Mouse (Mus musculus) CH12.LX (cell line): Measurements from ENCODE around the gene Jph2. TPM values are rescaled to one million over a fixed set of nuclear protein-coding genes. Genes with fewer than 3 reads are reported as not detected.

Source experiments
- DNase-seq: peaks from one replicate; pipeline ENCODE4 v3.0.0-alpha.2; 2013; ENCODE audit errors: extremely low read depth
- H3K27ac ChIP-seq: 2 replicates; pipeline ENCODE4 v1.5.1; 2012; ENCODE audit warnings: low read depth, mild to moderate bottlenecking, control low read depth, moderate library complexity; ENCODE audit not compliant: insufficient read depth
- H3K27me3 ChIP-seq: replicated peaks from 2 replicates; pipeline ENCODE3; 2012; ENCODE audit warnings: inconsistent platforms
- H3K36me3 ChIP-seq, 2 experiments: replicated peaks in 1 of 2; 2 replicates each; pipeline versions ENCODE3 to v1.6.1; 2012; ENCODE audit warnings: inconsistent platforms in 1 of 2, low read length in 1 of 2, mild to moderate bottlenecking in 1 of 2, mixed read lengths in 1 of 2, moderate library complexity in 1 of 2; ENCODE audit not compliant: control insufficient read depth in 1 of 2, insufficient read depth in 1 of 2
- H3K4me1 ChIP-seq, 2 experiments: 2 replicates each; pipeline ENCODE4 v1.6.1; 2012; ENCODE audit warnings: inconsistent platforms in 1 of 2, moderate library complexity in 1 of 2; ENCODE audit not compliant: insufficient read depth in 2 of 2, control insufficient read depth in 1 of 2
- H3K4me2 ChIP-seq: 2 replicates; pipeline ENCODE4 v1.6.1; 2012; ENCODE audit warnings: low read depth, mild to moderate bottlenecking, control low read depth; ENCODE audit not compliant: poor library complexity, insufficient read depth, severe bottlenecking
- H3K4me3 ChIP-seq, 3 experiments: fragments of 150-350 bp in 1 of 3; sonication (generic) in 1 of 3; replicated peaks in 1 of 3; 2 replicates each; pipeline versions ENCODE3 to v1.5.1; 2011 to 2012; ENCODE audit warnings: low read depth in 2 of 3, low read length in 2 of 3, mild to moderate bottlenecking in 2 of 3, moderate library complexity in 2 of 3, control low read depth in 1 of 3, improper control_type of control experiment in 1 of 3, inconsistent platforms in 1 of 3, mixed read lengths in 1 of 3; ENCODE audit not compliant: poor library complexity in 1 of 3
- H3K79me2 ChIP-seq: replicated peaks from 2 replicates; pipeline ENCODE4 v1.6.1; 2012; ENCODE audit warnings: mild to moderate bottlenecking, moderate library complexity; ENCODE audit not compliant: control insufficient read depth, poor library complexity, insufficient read depth, severe bottlenecking; ENCODE audit errors: extremely low read depth
- H3K9ac ChIP-seq: 2 replicates; pipeline ENCODE4 v1.6.1; 2012; ENCODE audit warnings: low read depth, mild to moderate bottlenecking, control low read depth, moderate library complexity; ENCODE audit not compliant: insufficient read depth
- H3K9me3 ChIP-seq: replicated peaks from 2 replicates; pipeline ENCODE3; 2012; ENCODE audit warnings: low read length, inconsistent platforms, mixed read lengths
- E2F4 ChIP-seq: IDR thresholded peaks from 2 replicates; pipeline ENCODE4 v1.6.1; 2011; ENCODE audit warnings: low read depth, low read length, improper control_type of control experiment; ENCODE audit not compliant: insufficient replicate concordance
- ETS1 ChIP-seq: conservative IDR thresholded peaks from 2 replicates; pipeline ENCODE4 v1.6.1; 2012; ENCODE audit warnings: low read depth, mild to moderate bottlenecking, inconsistent platforms, low read length, improper control_type of control experiment, moderate library complexity
- JUN ChIP-seq: IDR thresholded peaks from 2 replicates; pipeline ENCODE4 v1.6.1; 2011; ENCODE audit warnings: low read depth, mild to moderate bottlenecking, low read length, improper control_type of control experiment, moderate library complexity; ENCODE audit not compliant: insufficient read depth
- JUND ChIP-seq: conservative IDR thresholded peaks from 2 replicates; pipeline ENCODE4 v1.6.1; 2011; ENCODE audit warnings: low read depth, low read length, improper control_type of control experiment
- MAFK ChIP-seq: IDR thresholded peaks from 2 replicates; pipeline ENCODE4 v1.6.1; 2011; ENCODE audit warnings: low read length, improper control_type of control experiment; ENCODE audit not compliant: insufficient replicate concordance
- MAX ChIP-seq: IDR thresholded peaks from 2 replicates; pipeline ENCODE4 v1.6.1; 2011; ENCODE audit warnings: low read length, improper control_type of control experiment
- MXI1 ChIP-seq: IDR thresholded peaks from 2 replicates; pipeline ENCODE4 v1.6.1; 2011; ENCODE audit warnings: mild to moderate bottlenecking, low read depth, low read length, improper control_type of control experiment
- NRF1 ChIP-seq: IDR thresholded peaks from 2 replicates; pipeline ENCODE4 v1.6.1; 2014; ENCODE audit warnings: low read depth, mild to moderate bottlenecking, inconsistent platforms, low read length, improper control_type of control experiment, moderate library complexity
- POLR2AphosphoS2 ChIP-seq: IDR thresholded peaks from 2 replicates; pipeline ENCODE4 v1.6.1; 2011; ENCODE audit warnings: low read depth, low read length, improper control_type of control experiment
- RCOR1 ChIP-seq: conservative IDR thresholded peaks from 2 replicates; pipeline ENCODE4 v1.6.1; 2012; ENCODE audit warnings: low read depth, mild to moderate bottlenecking, inconsistent platforms, low read length, improper control_type of control experiment
- SMC3 ChIP-seq: IDR thresholded peaks from 2 replicates; pipeline ENCODE4 v1.6.1; 2011; ENCODE audit warnings: low read depth, low read length, improper control_type of control experiment
- TBP ChIP-seq: conservative IDR thresholded peaks from 2 replicates; pipeline ENCODE4 v1.6.1; 2011; ENCODE audit warnings: low read depth, low read length, improper control_type of control experiment
- ZMIZ1 ChIP-seq: IDR thresholded peaks from 2 replicates; pipeline ENCODE4 v1.6.1; 2012; ENCODE audit warnings: low read depth, mild to moderate bottlenecking, inconsistent platforms, low read length, improper control_type of control experiment
- ZNF384 ChIP-seq: IDR thresholded peaks from 2 replicates; pipeline ENCODE4 v1.6.1; 2012; ENCODE audit warnings: low read depth, low read length, improper control_type of control experiment, inconsistent platforms
- dilution Hi-C: fragments of 300-500 bp; cut with MboI; formaldehyde crosslinking; loops from 2 replicates; pipeline ENCODE4 v1.14.3; 2020; ENCODE audit warnings: low sequenced_read_pairs; ENCODE audit not compliant: extremely low pct_unique_long_range_greater_than_20kb, extremely low pct_ligation_motif_present
- in situ Hi-C: fragments of 300-500 bp; cut with MboI; formaldehyde crosslinking; loops from 3 replicates; pipeline ENCODE4 v1.14.3; 2019; ENCODE audit warnings: low sequenced_read_pairs, low pct_ligation_motif_present, low pct_unique_long_range_greater_than_20kb, mixed read lengths
- polyA plus RNA-seq: library from polyadenylated mRNA; unstranded; fragments of >175 nt; gene quantifications from 2 replicates; pipeline ENCODE4 v1.2.1, GENCODE M21; 2012; ENCODE audit warnings: low read depth; ENCODE audit not compliant: insufficient read length
- total RNA-seq, 2 experiments: library from RNA; depleted of rRNA; stranded (reverse); fragments of 300-350 nt in 1 of 2; fragments of >200 nt in 1 of 2; gene quantifications; 2 replicates each; pipeline ENCODE4 v1.2.3; 2012 to 2014

Gene Jph2
- total and polyA plus RNA-seq, 3 experiments: not detected

DNA sequence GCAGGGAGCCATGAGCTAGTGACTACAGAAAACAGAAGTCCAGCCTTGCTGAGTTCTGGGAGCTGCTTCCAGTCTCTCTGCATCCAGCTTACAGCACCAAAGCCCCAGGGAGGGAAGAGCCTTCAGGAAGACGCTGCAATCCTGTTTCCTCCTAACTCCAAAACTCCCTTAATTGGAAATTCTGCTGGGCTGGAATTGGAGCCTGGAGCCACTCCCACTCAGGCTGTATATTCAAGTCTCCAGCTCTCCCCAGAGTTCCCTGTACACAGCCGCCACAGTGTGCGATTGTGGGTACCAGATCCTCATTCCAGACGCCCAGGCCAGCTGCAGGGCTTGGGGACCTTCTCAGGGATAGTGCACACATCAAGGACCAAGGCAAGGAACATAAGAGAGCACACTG is 27.6 kb downstream of the Jph2 start:
- Histone ChIP-seq H3K27me3 (peaks cover 79% of the 10 kb centered on the region), H3K4me1 (no peaks in the 10 kb centered on the region), H3K9me3 (no peaks in the 10 kb centered on the region), H3K79me2 (no peaks in the 10 kb centered on the region), H3K36me3 (no peaks in the 10 kb centered on the region), H3K4me3 (no peak overlapping the region), H3K9ac (no peak overlapping the region), H3K27ac (no peak overlapping the region), H3K4me2 (no peak overlapping the region)
- DNase-seq: no peak
- dilution Hi-C loops (no loop called here), in situ Hi-C loops (no loop called here)
- TF ChIP-seq TBP (no peak), SMC3 (no peak), RCOR1 (no peak), E2F4 (no peak), JUND (no peak), MAX (no peak)

DNA sequence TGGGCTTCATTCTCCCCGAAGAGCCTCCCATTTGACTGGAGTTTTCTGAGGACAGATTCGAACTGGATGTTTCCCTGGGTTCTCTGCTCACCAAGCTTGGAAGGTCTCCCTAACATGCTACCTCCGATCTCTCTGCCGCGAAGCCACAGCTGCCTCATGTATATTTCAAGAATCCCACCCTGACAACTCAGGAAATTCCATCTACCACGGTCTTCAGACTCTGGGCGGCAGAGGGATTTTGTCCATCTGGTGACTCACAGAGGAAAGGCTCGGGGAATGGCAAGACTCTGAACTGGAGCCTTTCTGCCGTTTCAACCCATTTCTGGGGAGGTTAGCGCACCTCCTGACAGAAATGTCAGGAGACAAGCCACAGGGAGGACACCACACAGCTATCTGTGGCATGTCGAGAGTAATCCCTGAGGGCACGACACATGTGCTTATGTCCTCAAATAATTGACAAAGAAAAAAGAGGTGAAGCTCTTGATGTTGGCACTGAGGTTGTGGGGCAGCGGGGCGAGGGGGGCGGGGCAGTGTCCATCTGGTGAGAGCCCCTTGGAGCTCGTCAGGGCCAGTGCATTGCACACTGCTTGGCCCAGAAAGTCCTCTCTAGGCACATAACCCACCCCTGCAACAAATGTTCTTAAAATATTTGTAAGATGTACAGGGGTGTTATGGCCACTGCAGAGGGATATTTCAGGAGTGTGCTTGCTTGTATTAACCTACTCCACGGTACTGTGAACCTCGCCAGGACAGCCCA is 32.8 kb downstream of the Jph2 start:
- Histone ChIP-seq H3K27me3 (peaks cover 83% of the 10 kb centered on the region), H3K4me2 (no peak overlapping the region), H3K9me3 (no peaks in the 10 kb centered on the region), H3K4me3 (no peak overlapping the region), H3K27ac (no peak overlapping the region), H3K9ac (no peak overlapping the region), H3K4me1 (no peaks in the 10 kb centered on the region), H3K36me3 (no peaks in the 10 kb centered on the region), H3K79me2 (no peaks in the 10 kb centered on the region)
- in situ Hi-C loops (no loop called here), dilution Hi-C loops (no loop called here)
- DNase-seq: no peak
- TF ChIP-seq MAFK (no peak), ZMIZ1 (no peak), NRF1 (no peak), ZNF384 (no peak), ETS1 (no peak), POLR2AphosphoS2 (no peak), MXI1 (no peak), SMC3 (no peak), JUND (no peak), JUN (no peak)
- TF ChIP-seq, all 38 proteins: peak for 0
